Mouse (Mus musculus) megakaryocyte progenitor cell, adult 5-6 weeks (primary cell): ENCODE results near the gene Faap100. TPM values are rescaled to one million over a fixed set of nuclear protein-coding genes. Genes with fewer than 3 reads are reported as not detected.
"Not testable (repeated sequence)": the region's sequence is repeated elsewhere in the genome, so short reads cannot be mapped to it uniquely, and the experiment has no call there.

Experiments
- ATAC-seq: replicated peaks from 2 replicates; pipeline ENCODE4 v1.8.0; 2016; ENCODE audit warnings: mild to moderate bottlenecking, moderate TSS enrichment, inconsistent platforms; ENCODE audit not compliant: poor library complexity
- total RNA-seq, 2 experiments: library from RNA; stranded (forward) in 1 of 2; stranded (reverse) in 1 of 2; fragments of 157-497, 149-512 nt in 1 of 2; fragments of 200-1000 nt in 1 of 2; gene quantifications; 2 replicates each; pipeline versions ENCODE4 v1.2.3 to v1.2.4; 2015 to 2017

The Faap100 gene
- total RNA-seq, 2 experiments from 2014 or later: 7.0 to 11.0 TPM

- ATAC-seq: no peak
Observed at GRCm38 (mm10) chr11:120352571-120353290, 25.8 kb downstream of the Faap100 start.

- ATAC-seq: not testable (repeated sequence)
Observed at GRCm38 (mm10) chr11:120352093-120352350, 26.5 kb downstream of the Faap100 start.

- ATAC-seq: no peak
Observed at GRCm38 (mm10) chr11:120351250-120352092, 27.1 kb downstream of the Faap100 start.

GRCm38 (mm10) chr11:120350711-120351110 lies 27.9 kb downstream of the Faap100 start:
- no peak for ATAC-seq

GRCm38 (mm10) chr11:120349986-120350702 lies 28.4 kb downstream of the Faap100 start:
- peak; percentile 35 for ATAC-seq

GRCm38 (mm10) chr11:120349371-120349985 lies 29.1 kb downstream of the Faap100 start:
- no peak for ATAC-seq

- ATAC-seq: no peak
Observed at GRCm38 (mm10) chr11:120348684-120349370, 29.7 kb downstream of the Faap100 start.

GRCm38 (mm10) chr11:120347791-120348683 lies 30.5 kb downstream of the Faap100 start, which contains the start of gene Actg1:
Gene Actg1, minus strand, starts transcription at chr11:120348542.
- ATAC-seq: peak; percentile 37

- ATAC-seq: no peak
Observed at GRCm38 (mm10) chr11:120347301-120347700, 31.3 kb downstream of the Faap100 start.

- ATAC-seq: not testable (repeated sequence)
Observed at GRCm38 (mm10) chr11:120346383-120347034, 32.1 kb downstream of the Faap100 start.

GRCm38 (mm10) chr11:120345067-120345681 lies 33.4 kb downstream of the Faap100 start:
- ATAC-seq: no peak

- ATAC-seq: no peak
Observed at GRCm38 (mm10) chr11:120344310-120344920, 34.1 kb downstream of the Faap100 start.

GRCm38 (mm10) chr11:120343519-120344309 lies 34.9 kb downstream of the Faap100 start:
- ATAC-seq: no peak

- ATAC-seq: no peak
Observed at GRCm38 (mm10) chr11:120342656-120343160, 35.9 kb downstream of the Faap100 start.

- no peak for ATAC-seq
Observed at GRCm38 (mm10) chr11:120341661-120342060, 36.9 kb downstream of the Faap100 start.

GRCm38 (mm10) chr11:120339978-120340513 lies 38.5 kb downstream of the Faap100 start:
- peak; percentile 79 for ATAC-seq

- ATAC-seq: no peak
Observed at GRCm38 (mm10) chr11:120338786-120339185, 39.8 kb downstream of the Faap100 start.
